Mouse (Mus musculus): ENCODE results near the gene Arsg.

Arsg gene

DNA sequence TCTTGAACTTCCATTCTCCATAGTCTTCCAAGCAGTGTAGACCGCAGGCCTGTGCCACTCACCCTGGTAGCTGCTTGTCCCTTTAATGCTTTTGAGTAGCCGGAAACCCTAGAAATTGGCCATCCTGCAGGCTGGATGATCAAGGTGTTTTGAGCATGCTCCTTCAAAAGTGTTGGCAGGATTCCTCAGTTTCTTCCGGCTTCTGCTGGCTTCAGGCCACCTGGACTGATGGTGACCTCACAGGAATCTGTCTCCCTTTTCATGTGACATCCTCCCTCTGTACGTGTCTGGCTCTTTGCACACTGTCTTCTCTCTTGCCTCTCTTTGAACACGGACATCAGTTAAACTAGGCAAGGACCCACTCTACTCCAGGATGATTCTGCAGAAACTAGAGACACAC is 27.0 kb downstream of the Arsg start:
- CTCF ChIA-PET: interaction anchor here in 3 of 4 experiments (0.6 to 1.5 kb wide), 3 partner anchors 24 to 85 kb away, joined by 3 to 7 read pairs (median 3); no protein-coding TSS in a partner anchor
- POLR2A ChIA-PET: no interaction called here

DNA sequence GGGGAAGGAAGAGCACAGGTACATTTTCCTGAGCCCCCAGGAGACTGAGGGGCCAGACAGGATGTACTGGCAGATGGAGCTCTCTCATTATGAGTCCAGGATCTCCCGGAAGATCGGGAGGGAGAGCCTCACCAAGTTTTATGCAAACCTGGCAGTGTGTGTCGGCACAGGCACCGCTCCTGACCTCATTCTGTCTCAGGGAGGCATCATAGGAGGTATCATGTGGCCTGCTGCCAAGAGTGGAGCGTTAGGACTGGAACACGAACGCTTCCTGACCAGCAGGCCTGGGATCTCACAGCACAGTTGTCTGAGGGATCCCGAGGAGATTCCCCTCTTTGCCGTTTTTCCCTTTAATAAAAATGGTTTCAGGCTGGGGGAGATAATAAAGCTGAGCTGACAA is 31.8 kb downstream of the Arsg start:
- CTCF ChIA-PET: no interaction called here
- POLR2A ChIA-PET: no interaction called here

DNA sequence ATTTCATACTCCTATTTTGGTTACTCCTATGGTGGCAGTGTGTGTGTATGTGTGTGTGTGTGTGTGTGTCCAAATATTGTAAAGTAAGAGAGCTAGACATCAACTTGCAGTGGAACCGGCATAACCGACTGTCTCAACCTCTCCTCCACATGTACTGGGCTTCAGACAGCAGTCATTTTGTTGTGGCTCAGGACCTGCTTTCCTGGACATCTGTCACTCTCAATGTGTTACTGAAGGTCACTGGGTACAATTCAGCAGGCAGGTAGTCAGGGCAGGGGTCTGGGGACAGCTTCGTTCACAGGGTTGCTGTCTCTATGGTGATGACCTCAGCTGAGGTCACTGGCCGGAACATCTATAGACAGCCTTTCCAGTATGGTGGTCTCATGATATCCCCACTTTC is 32.6 kb downstream of the Arsg start:
- POLR2A ChIA-PET: interaction anchor here in 2 of 4 experiments (0.6 to 0.8 kb wide), 2 partner anchors 9 to 12 kb away, joined by 3 read pairs; no protein-coding TSS in a partner anchor
- CTCF ChIA-PET: interaction anchor here in 1 of 4 experiments (0.7 kb wide), 1 partner anchor 113 kb away, joined by 3 read pairs; no protein-coding TSS in a partner anchor

DNA sequence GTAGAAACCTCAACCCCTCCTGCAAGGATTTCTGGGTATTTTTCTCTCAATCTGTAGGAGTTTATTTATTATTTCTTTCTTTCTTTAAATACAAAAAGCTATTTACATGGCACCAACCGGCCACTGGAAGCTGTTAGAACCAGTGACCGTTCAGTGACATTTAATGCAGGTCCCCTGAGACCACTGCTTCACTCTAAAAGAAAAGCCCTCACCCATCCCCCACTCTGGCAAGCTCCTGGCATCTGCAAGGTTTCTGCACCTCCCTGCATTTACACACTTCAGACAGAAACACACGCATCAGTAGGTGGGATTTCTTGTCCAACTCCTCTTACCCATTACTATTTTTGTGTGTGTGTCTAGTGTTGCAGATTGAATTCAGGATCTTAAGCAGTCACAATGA is 33.9 kb downstream of the Arsg start:
- CTCF ChIA-PET: interaction anchor here in 1 of 4 experiments (0.5 kb wide), 1 partner anchor 31 kb away, joined by 3 read pairs; no protein-coding TSS in a partner anchor
- POLR2A ChIA-PET: interaction anchor here in 1 of 4 experiments (1.1 to 1.6 kb wide), 2 partner anchors 9 to 30 kb away, joined by 3 to 5 read pairs; no protein-coding TSS in a partner anchor

DNA sequence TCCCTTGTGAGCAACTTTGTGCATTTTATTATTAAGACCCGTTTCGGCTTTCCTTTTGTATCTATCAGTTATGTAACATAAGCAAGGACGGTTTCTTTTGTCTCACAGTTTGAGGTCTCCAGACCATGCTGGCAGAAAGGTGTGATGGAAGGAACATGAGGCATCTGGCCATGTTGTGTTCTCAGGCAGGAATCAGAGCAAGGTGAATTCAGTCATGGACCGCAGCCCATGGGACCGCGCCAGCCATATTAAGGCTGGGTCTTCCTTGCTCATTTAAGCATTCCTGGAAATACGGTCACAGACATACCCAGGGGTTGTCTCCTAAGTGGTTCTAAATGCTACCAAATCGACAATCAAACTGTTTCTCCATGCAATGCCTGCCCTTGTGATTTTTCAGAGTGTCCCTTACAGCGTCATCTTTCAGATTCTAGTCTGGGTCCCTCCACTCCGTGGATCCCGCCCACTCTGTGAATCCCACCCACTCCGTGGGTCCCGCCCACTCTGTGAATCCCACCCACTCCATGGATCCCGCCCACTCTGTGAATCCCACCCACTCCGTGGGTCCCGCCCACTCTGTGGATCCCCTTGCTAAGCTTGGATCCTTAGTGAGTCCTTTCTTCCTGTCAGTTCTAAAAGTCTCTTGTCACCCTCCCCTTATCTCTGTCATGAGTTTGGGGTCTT is 40.0 kb downstream of the Arsg start:
- CTCF ChIA-PET: no interaction called here
- POLR2A ChIA-PET: interaction anchor here in 1 of 4 experiments (0.6 to 1.3 kb wide), 2 partner anchors 26 to 85 kb away, joined by 3 to 4 read pairs; no protein-coding TSS in a partner anchor

DNA sequence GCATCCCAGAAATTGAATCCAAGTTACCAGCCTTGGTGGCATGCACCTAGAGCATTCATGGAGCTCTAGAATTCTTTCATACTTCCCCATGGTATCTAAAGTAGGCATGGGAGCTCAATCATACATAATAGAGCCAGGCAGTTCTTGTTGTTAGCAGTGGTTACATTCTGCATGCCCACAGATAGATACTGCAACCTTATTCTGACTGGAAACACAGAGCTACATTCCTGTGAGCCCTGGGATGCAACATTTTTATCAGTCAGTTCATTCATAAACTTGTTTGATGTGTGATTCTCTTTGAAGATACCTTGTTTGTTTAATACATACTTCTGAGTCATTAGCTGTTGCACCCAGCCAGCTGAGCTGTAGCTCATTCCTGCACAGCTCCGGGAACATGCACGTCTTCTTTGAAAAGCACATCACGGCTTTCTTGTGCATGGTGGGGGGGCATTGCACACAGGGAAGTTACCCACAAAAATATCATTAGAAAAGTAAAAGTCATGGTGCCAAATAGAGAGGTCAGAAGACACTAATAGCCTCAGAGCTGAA is 41.0 kb downstream of the Arsg start:
- CTCF ChIA-PET: interaction anchor here in 2 of 4 experiments (0.6 to 0.7 kb wide), 2 partner anchors 12 to 349 kb away, joined by 3 to 6 read pairs; no protein-coding TSS in a partner anchor
- POLR2A ChIA-PET: interaction anchor here in 1 of 4 experiments (0.6 to 1.3 kb wide), 2 partner anchors 27 to 84 kb away, joined by 3 to 4 read pairs; no protein-coding TSS in a partner anchor

DNA sequence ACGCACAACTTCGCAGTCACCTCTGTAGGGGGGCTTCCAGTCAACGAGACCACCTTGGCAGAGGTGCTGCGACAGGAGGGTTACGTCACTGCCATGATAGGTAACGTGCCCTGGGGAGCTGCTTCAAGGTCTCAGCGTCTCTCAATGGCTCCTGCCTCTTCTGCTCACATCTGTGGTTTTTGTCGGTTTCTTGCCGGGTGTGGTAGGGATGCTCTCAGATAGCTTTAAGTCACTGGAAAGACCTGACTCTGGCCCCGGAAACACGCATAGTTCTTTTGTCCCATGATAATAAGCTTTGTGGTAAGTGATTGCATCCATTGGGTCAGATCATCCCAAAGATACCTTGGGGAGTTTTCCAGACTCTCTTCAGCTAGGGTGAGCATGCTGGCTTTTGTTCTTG is 44.2 kb downstream of the Arsg start:
- ChIA-PET POLR2A (interaction anchor here in 2 of 4 experiments (0.7 kb wide), 2 partner anchors 40 to 269 kb away, joined by 3 read pairs; no protein-coding TSS in a partner anchor), CTCF (no interaction called here)

DNA sequence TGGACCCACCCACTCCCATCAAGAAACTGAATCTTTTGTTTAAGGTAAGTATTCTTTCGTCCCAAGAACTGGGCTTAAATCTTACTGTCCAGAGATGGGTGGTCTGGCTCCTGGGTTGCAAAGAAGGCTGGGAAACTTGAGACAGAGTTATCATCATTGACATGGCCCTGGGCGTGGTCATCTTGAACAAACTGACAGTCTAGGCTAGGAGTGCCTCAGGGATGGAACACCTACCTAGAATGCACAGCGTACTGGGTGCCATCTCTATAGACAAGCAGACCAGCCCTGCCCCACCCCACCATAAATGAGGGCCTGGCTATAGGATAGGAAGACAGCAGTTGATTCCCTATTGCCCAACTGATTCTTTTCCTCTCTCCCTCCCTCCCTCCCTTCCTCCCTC is 44.6 kb downstream of the Arsg start:
- POLR2A ChIA-PET: no interaction called here

DNA sequence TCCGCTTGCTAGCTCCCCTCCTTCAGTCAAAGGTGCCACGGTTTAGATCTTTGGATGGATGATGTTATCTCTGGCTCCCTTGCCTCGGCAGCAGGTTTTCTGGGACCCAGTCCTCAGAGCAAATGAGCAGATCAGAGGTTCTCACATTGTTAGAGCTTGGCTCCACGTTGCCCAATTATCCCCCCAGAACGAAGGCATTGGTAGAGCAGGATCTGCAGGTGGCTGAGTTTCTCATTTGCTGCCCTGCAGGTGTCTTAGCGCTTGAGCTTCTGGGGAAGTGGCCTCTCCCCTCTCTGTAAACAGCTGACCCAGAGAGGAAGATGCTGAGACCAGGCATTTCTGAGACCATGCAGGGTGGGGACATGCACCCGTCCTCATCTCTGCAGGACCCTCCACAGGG is 47.8 kb downstream of the Arsg start:
- ChIA-PET POLR2A (interaction anchor here in 1 of 4 experiments (1.1 kb wide), 1 partner anchor 18 kb away, joined by 3 read pairs; no protein-coding TSS in a partner anchor), CTCF (no interaction called here)

More for the DNA sequence above, 44.6 kb downstream of the Arsg start:
- CTCF ChIA-PET: no interaction called here

DNA sequence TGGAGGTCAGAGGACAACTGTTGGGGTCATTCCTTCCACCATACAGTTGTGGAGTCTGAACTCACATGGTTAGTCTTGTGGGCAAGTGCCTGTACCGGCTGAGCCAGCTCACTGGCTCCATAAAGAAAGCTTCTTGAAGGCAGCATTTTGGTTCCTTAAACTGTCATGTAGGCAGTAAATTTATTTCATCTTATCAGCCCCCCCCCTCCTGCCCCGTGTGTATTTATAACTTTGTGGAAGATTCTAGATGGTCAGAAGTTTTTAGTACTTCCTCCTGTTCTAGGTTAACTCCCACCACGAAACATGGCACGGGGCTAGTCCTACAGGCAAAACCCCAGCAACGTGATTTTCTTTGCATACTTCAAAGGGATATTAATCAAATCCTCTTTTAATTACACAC is 51.7 kb downstream of the Arsg start:
- ChIA-PET CTCF (interaction anchor here in 1 of 4 experiments (0.9 kb wide), 1 partner anchor 14 kb away, joined by 3 read pairs; no protein-coding TSS in a partner anchor), POLR2A (interaction anchor here in 1 of 4 experiments (0.7 kb wide), 1 partner anchor 287 kb away, joined by 3 read pairs; no protein-coding TSS in a partner anchor)

DNA sequence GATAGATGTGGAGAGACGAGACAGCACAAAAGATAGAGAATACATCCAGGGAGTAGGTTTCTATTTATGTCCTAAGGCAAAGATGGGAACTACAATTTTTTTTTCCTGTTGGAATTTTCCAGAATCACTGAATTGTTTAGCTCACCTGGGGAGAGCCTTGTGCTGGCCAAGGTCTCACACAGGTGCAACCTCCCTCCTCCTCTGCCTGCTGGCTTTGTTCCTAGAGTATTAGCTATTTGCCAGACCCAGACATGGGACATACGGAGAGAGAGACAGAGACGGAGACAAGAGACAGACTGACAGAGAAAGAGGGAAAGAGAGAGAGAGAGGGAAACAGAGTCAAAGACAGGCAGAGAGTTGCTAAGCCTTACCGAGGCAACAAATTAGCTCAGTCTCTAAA is 52.4 kb downstream of the Arsg start:
- CTCF ChIA-PET: interaction anchor here in 1 of 4 experiments (0.6 kb wide), 2 partner anchors 68 to 357 kb away, joined by 3 read pairs; no protein-coding TSS in a partner anchor
- POLR2A ChIA-PET: interaction anchor here in 1 of 4 experiments (1.1 kb wide), 1 partner anchor 46 kb away, joined by 3 read pairs; no protein-coding TSS in a partner anchor

DNA sequence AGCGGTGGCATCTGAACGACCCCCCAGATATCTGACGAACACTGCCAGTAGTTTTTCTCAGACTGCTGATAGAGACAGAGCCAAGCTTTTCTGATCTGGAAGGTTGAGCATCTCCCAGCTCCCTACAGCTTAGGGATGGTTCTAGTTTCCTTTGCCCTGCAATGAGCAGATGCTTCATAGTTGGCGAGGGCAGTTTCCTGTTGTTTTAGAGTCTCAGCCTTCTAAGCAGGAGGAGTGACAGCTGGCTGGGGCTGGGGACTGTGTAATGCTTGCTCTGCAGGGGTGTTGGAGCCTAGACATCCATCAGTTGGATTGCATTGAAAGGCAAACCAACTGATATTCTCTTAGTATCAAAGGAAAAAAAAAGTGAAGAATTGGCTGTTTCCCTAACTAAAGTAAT is 56.9 kb downstream of the Arsg start:
- ChIA-PET POLR2A (interaction anchor here in 1 of 4 experiments (0.5 kb wide), 1 partner anchor 1644 kb away, joined by 3 read pairs; no protein-coding TSS in a partner anchor), CTCF (no interaction called here)

DNA sequence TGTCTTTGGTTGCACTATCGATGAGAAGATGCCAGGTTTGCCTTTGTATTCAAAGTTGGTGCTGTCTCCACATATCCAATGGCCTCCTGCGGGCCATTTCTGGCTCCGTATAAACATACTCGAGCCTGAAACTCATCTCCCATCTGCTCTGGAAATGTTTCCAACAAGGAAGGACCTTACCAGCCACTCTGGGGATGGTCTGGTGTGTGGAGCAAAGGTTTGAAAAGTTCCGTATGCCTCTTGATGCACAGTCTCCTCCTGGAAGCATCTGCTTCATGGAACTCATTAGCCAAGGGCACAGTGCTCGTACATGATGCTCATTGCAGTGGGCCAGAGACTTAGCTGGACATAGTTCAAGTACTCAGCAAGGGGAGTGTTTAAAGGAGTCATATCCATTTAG is 62.8 kb downstream of the Arsg start:
- ChIA-PET CTCF (no interaction called here), POLR2A (no interaction called here)

DNA sequence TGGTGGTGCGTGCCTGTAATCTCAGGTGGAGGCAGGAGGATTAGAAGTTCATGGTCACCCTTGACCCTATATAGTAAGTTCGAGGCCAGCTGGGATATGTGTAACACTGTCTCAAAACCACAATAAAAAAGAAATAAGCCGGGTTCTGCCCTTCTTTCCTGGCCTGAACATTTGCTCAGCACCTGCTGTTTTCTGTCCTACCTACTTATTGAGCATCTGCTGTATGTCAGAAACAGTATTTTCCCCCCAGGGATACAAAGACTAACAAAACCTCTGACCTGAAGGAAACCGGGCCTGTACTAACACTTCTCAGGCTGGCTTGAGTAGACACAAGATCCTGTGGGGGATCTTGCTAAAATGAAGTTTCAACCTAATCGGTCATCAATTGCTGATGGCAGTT is 63.8 kb downstream of the Arsg start:
- ChIA-PET POLR2A (no interaction called here), CTCF (interaction anchor here in 2 of 4 experiments (0.5 to 0.7 kb wide), 2 partner anchors 54 to 137 kb away, joined by 3 to 4 read pairs; no protein-coding TSS in a partner anchor)

DNA sequence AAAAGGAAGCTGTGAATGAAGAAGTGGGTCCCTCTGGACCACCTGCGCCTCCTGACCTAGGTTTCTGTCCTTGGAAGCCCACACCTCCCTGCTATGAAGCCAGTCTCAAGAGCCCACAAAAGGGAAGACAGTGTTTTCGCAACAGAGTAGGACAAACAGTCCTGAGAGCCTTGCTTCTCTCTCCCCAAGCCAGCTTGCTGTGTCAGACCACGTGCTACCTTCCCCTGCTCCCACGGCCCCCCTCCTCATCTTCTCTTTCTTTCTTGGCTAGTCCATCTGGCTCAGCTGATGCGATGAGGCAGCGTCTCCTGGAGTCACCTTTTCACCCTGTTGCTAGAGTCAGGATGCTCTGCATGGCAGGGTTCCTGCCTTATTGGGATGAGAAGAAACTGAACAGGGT is 66.1 kb downstream of the Arsg start:
- POLR2A ChIA-PET: interaction anchor here in 1 of 4 experiments (0.5 to 1.2 kb wide), 2 partner anchors 64 to 111 kb away, joined by 3 to 6 read pairs; no protein-coding TSS in a partner anchor
- CTCF ChIA-PET: interaction anchor here in 1 of 4 experiments (0.6 kb wide), 1 partner anchor 138 kb away, joined by 9 read pairs; no protein-coding TSS in a partner anchor

DNA sequence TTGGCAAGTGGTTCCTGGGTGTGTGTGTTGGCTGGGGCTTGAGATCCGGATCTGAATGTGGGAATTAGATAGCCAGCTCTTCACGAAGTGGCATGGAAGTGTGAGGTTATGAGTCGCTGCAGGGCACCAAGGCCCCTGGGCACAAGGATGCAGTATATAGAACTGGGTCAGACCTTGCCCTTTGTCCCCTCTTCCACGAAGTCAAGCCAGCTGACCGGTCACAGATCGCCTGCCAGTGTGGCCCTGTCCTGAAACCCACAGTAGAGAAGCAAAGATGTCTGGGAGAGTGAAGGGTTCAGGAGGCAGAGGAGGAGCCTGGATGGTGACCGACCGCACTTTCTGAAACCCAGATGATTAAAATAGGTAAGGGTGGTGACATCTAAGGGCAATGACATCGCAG is 70.3 kb downstream of the Arsg start:
- ChIA-PET POLR2A (interaction anchor here in 1 of 4 experiments (1.0 kb wide), 1 partner anchor 14 kb away, joined by 3 read pairs; no protein-coding TSS in a partner anchor), CTCF (interaction anchor here in 1 of 4 experiments (0.9 kb wide), 1 partner anchor 298 kb away, joined by 4 read pairs; no protein-coding TSS in a partner anchor)

DNA sequence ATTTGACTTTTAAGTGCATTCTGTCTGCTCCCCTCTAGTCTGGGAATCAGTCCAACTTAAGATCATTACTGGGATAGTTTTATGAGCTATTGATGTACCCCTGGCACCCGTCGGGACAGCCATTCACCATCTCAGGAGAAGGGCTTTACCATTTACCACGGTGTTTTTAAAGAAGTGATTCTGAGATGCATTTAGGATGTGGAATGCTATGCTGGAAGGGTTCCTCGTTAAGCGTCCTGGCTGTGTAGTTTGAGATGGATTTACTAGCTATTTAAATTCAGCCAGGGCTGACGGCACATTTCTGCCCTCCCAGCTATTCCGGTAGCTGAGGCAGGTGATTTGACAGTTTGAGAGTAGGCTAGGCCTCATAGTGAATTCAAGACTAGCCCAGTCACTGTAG is 71.3 kb downstream of the Arsg start:
- CTCF ChIA-PET: interaction anchor here in 1 of 4 experiments (0.6 kb wide), 1 partner anchor 88 kb away, joined by 7 read pairs; no protein-coding TSS in a partner anchor

DNA sequence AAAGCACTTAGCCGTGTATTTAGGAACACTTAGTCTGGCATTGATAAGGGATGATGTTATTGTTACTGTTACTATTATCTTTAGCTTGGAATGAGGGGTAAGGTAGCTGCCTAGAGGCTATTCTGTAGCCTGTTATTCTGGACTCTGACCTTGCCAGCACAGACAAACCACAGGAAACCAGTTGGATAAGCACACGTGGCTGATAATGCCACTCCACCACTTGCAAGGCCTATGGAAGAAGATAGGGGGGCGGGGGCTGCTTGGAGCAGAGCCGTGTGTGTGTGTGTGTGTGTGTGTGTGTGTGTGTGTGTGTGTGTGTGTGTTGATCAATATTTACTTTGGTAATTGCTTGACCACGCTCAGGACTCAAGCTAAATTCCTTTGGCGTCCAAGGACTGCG is 72.1 kb downstream of the Arsg start:
- POLR2A ChIA-PET: interaction anchor here in 3 of 4 experiments (0.7 to 1.3 kb wide), 4 partner anchors 12 to 1349 kb away, joined by 3 to 4 read pairs (median 4); no protein-coding TSS in a partner anchor
- CTCF ChIA-PET: interaction anchor here in 2 of 4 experiments (0.9 to 1.4 kb wide), 2 partner anchors 15 to 76 kb away, joined by 3 read pairs; no protein-coding TSS in a partner anchor

More for the DNA sequence above, 71.3 kb downstream of the Arsg start:
- POLR2A ChIA-PET: interaction anchor here in 1 of 4 experiments (1.2 kb wide), 1 partner anchor 18 kb away, joined by 3 read pairs; no protein-coding TSS in a partner anchor

DNA sequence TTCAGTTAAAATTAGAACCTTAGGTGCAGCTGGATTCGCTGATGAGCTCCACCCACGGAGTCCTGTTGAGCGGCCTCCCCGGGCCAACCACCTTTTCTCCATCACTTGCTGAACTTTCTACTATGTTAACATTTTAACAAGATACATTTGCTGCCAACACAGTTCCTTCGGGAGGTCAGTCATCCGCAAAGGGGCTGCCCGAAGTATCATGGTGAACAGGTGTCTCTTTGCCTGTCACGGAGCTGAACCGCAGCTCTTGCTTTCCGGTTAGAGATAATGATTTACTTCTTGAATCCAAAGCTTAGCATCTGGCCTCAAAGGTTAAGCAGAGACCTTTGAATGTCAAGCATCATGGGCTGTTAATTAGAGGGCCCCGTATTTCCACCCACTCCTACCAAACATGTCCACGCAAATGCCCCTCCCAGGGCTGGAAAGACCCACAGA is 72.5 kb downstream of the Arsg start:
- CTCF ChIA-PET: interaction anchor here in 2 of 4 experiments (0.9 to 1.4 kb wide), 2 partner anchors 15 to 75 kb away, joined by 3 read pairs; no protein-coding TSS in a partner anchor

More for the DNA sequence above, 72.5 kb downstream of the Arsg start:
- POLR2A ChIA-PET: interaction anchor here in 3 of 4 experiments (0.6 to 1.3 kb wide), 6 partner anchors 12 to 395 kb away, joined by 3 to 4 read pairs (median 3); no protein-coding TSS in a partner anchor

Data from embryonic stem cell, embryonic (primary cell).